In the genomic region with DNA sequence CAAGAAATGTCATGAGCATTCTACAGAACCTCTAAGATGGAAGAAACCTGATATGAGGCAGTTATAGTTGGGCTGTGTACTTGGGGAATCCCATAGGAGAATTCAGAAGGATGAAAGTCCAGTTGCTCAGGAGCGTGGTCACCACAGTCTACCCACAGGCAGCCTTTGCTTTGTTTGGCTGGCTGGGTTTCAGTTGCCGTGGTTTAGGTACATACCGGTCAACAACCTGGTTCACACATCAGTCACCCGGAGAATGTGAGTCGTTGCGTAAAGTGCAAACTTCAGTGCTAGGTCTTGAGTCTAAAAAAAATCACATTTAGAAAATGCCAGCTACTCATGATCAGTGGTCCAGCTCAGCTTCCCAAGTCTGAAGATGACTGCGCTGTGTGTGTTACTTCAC, we compare ENCODE assay signal across 19 mouse cellular contexts. TPM values are rescaled to one million over a fixed set of nuclear protein-coding genes. Genes with fewer than 3 reads are reported as not detected.
A peak's percentile ranks its signal among the peaks of the same experiment; 100 is the strongest.
DNase-seq lines count a peak whose midpoint lies in the region; ATAC-seq and TF ChIP-seq lines count a peak whose summit lies in the region.
"Had no signal": no experiment of that assay in that cellular context is flagged by ENCODE, and none has a peak within 500 bp of the region (broad histone marks: within the 10 kb centered on the region; RNA-seq: fewer than 3 reads in every experiment).

No protein-coding gene starts in this region.

- no peaks in the 10 kb centered on the region for H3K27me3 ChIP-seq in liver, adult 2 months (ENCODE audit: control insufficient read depth, insufficient read depth, low read length)
- no peaks in the 10 kb centered on the region for H3K27me3 ChIP-seq in Patski
- H3K27me3 ChIP-seq in liver, postnatal 0 days (ENCODE audit: insufficient read depth, low read length): no peaks in the 10 kb centered on the region
- H3K27me3 ChIP-seq: hindbrain, embryonic 12.5 days; limb, embryonic 13.5 days; neural tube, embryonic 12.5 days; stomach, embryonic 15.5 days had no signal

- peaks cover 36% of the 10 kb centered on the region for H3K36me3 ChIP-seq in liver, adult 2 months (ENCODE audit: control insufficient read depth, insufficient read depth, low read length)
- H3K36me3 ChIP-seq in liver, postnatal 0 days (replicated peaks; ENCODE audit: insufficient read depth, low read length): peaks cover 50% of the 10 kb centered on the region

- no peaks in the 10 kb centered on the region for H3K9me3 ChIP-seq in liver, postnatal 0 days (ENCODE audit: low read length)
- H3K9me3 ChIP-seq: embryonic facial prominence, embryonic 10.5 days; hindbrain, embryonic 12.5 days; limb, embryonic 13.5 days; neural tube, embryonic 12.5 days; stomach, embryonic 15.5 days had no signal

- H3K4me1 ChIP-seq in liver, adult 2 months (ENCODE audit: control insufficient read depth, insufficient read depth, low read length): peaks cover 18% of the 10 kb centered on the region
- peaks cover 24% of the 10 kb centered on the region for H3K4me1 ChIP-seq in liver, postnatal 0 days (ENCODE audit: insufficient read depth)
- H3K4me1 ChIP-seq: embryonic facial prominence, embryonic 10.5 days; hindbrain, embryonic 12.5 days; neural tube, embryonic 12.5 days; stomach, embryonic 15.5 days had no signal

- no peak for TF ChIP-seq POLR2A in liver, adult 2 months (IDR thresholded peaks at IDR 0.05; ENCODE audit: extremely low read depth, insufficient read depth, low read length)

- peak overlapping the region; percentile 73 for H3K27ac ChIP-seq in liver, adult 2 months (replicated peaks; ENCODE audit: insufficient read depth, low read depth, low read length)
- H3K27ac ChIP-seq in liver, postnatal 0 days (ENCODE audit: low read depth): peak overlapping the region; percentile 75
- H3K27ac ChIP-seq: embryonic facial prominence, embryonic 10.5 days; hindbrain, embryonic 12.5 days; limb, embryonic 13.5 days; neural tube, embryonic 12.5 days; stomach, embryonic 15.5 days had no signal

- peak; percentile 98 for DNase-seq in liver, adult 2 months (ENCODE audit: extremely low read depth, low read depth, low spot score)
- no peak for DNase-seq in liver
- DNase-seq in Patski (ENCODE audit: low read depth, low spot score): peak; percentile 81
- peak; percentile 59 to 86 for DNase-seq in kidney, postnatal 25 days
- peak; percentile 57 for DNase-seq in liver, postnatal 0 days
- DNase-seq in embryo, embryonic 10.5 days (ENCODE audit: low spot score): no peak
- DNase-seq in adrenal gland, postnatal 14 days: no peak
- DNase-seq: adrenal gland, adult 2 months; cerebellum, adult 11-12 months; cerebellum, postnatal 36 days; forebrain, postnatal 0 days; thymus, adult 2 months had no signal

- H3K9ac ChIP-seq in liver, adult 2 months (ENCODE audit: low read depth, low read length): no peak overlapping the region
- no peak overlapping the region; the same call in 1 of the 2 replicates for H3K9ac ChIP-seq in liver, postnatal 0 days (replicated peaks)
- H3K9ac ChIP-seq: forebrain, postnatal 0 days; hindbrain, embryonic 12.5 days; limb, embryonic 13.5 days; neural tube, embryonic 12.5 days; stomach, embryonic 15.5 days had no signal

- no peak overlapping the region for H3K4me3 ChIP-seq in liver, adult 2 months (ENCODE audit: insufficient read depth, low read depth, low read length)
- H3K4me3 ChIP-seq in liver, postnatal 0 days (ENCODE audit: low read depth, low read length): no peak overlapping the region
- H3K4me3 ChIP-seq: embryonic facial prominence, embryonic 10.5 days; erythroblast, embryonic 14.5 days; hindbrain, embryonic 12.5 days; limb, embryonic 13.5 days; neural tube, embryonic 12.5 days; stomach, embryonic 15.5 days had no signal

- WGBS in liver, adult 2 months: 34% methylated on average over 7 of the region's 7 CpGs
- WGBS in liver, postnatal 0 days (ENCODE audit: insufficient replicate concordance): 67% methylated on average over 7 of the region's 7 CpGs

- no peaks in the 10 kb centered on the region for H3K79me2 ChIP-seq in liver, adult 2 months (ENCODE audit: control insufficient read depth, insufficient read depth, low read length)

- no peak overlapping the region for H3K4me2 ChIP-seq in liver, postnatal 0 days (ENCODE audit: low read depth, low read length)
- H3K4me2 ChIP-seq: hindbrain, embryonic 12.5 days; limb, embryonic 13.5 days; neural tube, embryonic 12.5 days; stomach, embryonic 15.5 days had no signal

- peak; percentile 32; the same call in 1 of the 2 replicates for TF ChIP-seq EP300 in liver, postnatal 0 days (IDR thresholded peaks at IDR 0.05; ENCODE audit: low read depth)

- in situ Hi-C loops in Patski (cut with MboI; ENCODE audit: low pct_unique_long_range_greater_than_20kb): loop anchor here (5.0 kb wide), 1 partner anchor 45 kb away; no protein-coding TSS in a partner anchor

- CTCF ChIA-PET in Patski (lab: Charles Lee): no interaction called here

- peak; percentile 89 for ATAC-seq in Patski
- ATAC-seq in liver, postnatal 0 days: peak; percentile 84
- ATAC-seq: forebrain, postnatal 0 days; intestine, embryonic 16.5 days had no signal

- POLR2A ChIA-PET in Patski (lab: Charles Lee): interaction anchor here (0.7 to 1.0 kb wide), 2 partner anchors 30 to 354 kb away, joined by 3 read pairs; no protein-coding TSS in a partner anchor

- no peak for TF ChIP-seq CTCF in liver, adult 2 months (IDR thresholded peaks at IDR 0.05; ENCODE audit: low read depth, low read length)
- TF ChIP-seq CTCF in Patski (IDR thresholded peaks at IDR 0.05): no peak
- no peak for TF ChIP-seq CTCF in liver, postnatal 0 days (IDR thresholded peaks at IDR 0.05; ENCODE audit: low read depth)

RNA-seq across cellular contexts. Expression of gene Slc20a1, which starts 14.0 kb away (rescaled TPM):
- 24.9 and 36.0 TPM in 2 replicates for total RNA-seq in liver, adult 2 months (2014; rRNA removed)
- 7.8 and 9.4 TPM in 2 replicates for polyA plus RNA-seq in liver, adult 2 months (2012; rRNA removed)
- polyA plus RNA-seq in Patski (2021): 78.8 TPM
- polyA plus RNA-seq in liver, postnatal 0 days (2015; fragmentation: Nextera tagmentation; extraction: Ambion mirVana): 20.2 and 24.9 TPM in 2 replicates
- total RNA-seq in adrenal gland, postnatal 14 days (2021): 19.1 and 24.3 TPM in 2 replicates

Comparison
In these comparisons a context has a peak if more than half of its experiments do, and no peak if none do; other contexts are left out.
1. DNase-seq: peak in liver, adult 2 months (single experiment), Patski (single experiment), kidney, postnatal 25 days (2 of 2) and liver, postnatal 0 days (single experiment); none in liver (single experiment), embryo, embryonic 10.5 days (single experiment) and adrenal gland, postnatal 14 days (single experiment).